Mouse (Mus musculus): ENCODE data around the gene Apip. TPM values are rescaled to one million over a fixed set of nuclear protein-coding genes. Genes with fewer than 3 reads are reported as not detected.

The Apip gene
- total RNA-seq, 1 experiment = 27.9 TPM

DNA sequence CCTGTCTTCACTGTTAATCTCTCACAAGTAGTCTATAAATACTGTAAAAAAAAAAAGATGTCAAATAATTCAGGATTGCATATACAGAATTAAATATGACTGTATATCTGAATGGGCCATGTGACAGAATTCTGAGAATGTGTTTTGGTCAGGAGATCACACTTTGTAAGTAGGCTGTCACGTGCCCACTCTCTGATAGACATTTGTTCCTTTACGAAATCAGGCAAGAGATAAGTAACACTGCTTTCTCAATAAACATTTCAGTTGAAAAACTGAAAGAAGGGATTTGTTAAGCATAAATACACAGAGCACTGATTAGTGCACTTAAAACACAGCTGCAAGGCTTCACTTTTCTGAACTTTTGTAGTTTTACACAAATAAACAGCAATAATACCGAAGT lies 2.9 kb upstream of the Apip start:
- Histone ChIP-seq H3K27ac (ENCODE audit: insufficient read depth, low read depth, low read length, poor library complexity, severe bottlenecking) (no peak overlapping the region), H3K9me3 (ENCODE audit: control insufficient read depth, insufficient read depth, low read depth, low read length) (no peaks in the 10 kb centered on the region), H3K4me3 (ENCODE audit: insufficient read depth in 1 of 2, low read depth in 1 of 2, low read length in 2 of 2, poor library complexity in 1 of 2, severe bottlenecking in 1 of 2) (no peak overlapping the region), H3K4me1 (ENCODE audit: control insufficient read depth in 2 of 2, insufficient read depth in 2 of 2, low read length in 2 of 2, poor library complexity in 1 of 2) (0 out of 4 replicates have a peak, but pooled peaks cover 0 to 2% of the 10 kb centered on the region in 2 experiments), H3K36me3 (ENCODE audit: control insufficient read depth, insufficient read depth, low read length, poor library complexity, severe bottlenecking) (no peaks in the 10 kb centered on the region), H3K9ac (ENCODE audit: insufficient read depth, low read depth, low read length, poor library complexity, severe bottlenecking) (no peak overlapping the region)
- no peak for TF ChIP-seq ZC3H11A (IDR thresholded peaks at IDR 0.05; ENCODE audit: borderline replicate concordance, low read depth, low read length)
- TF ChIP-seq ZNF384 (IDR thresholded peaks at IDR 0.05; ENCODE audit: low read depth, low read length) = no peak
- no peak for TF ChIP-seq MAFK (IDR thresholded peaks at IDR 0.05; ENCODE audit: insufficient read depth, low read depth, low read length)
- TF ChIP-seq HCFC1 (IDR thresholded peaks at IDR 0.05; ENCODE audit: borderline replicate concordance, insufficient read depth, low read length) = no peak
- TF ChIP-seq CHD2 (IDR thresholded peaks at IDR 0.05; ENCODE audit: low read depth, low read length) = no peak
- no peak for DNase-seq (ENCODE audit: low read depth, low spot score)
- in situ Hi-C loops (cut with MboI; ENCODE audit: low sequenced_read_pairs in 2 of 2, unreplicated experiment in 2 of 2) = no loop called here

DNA sequence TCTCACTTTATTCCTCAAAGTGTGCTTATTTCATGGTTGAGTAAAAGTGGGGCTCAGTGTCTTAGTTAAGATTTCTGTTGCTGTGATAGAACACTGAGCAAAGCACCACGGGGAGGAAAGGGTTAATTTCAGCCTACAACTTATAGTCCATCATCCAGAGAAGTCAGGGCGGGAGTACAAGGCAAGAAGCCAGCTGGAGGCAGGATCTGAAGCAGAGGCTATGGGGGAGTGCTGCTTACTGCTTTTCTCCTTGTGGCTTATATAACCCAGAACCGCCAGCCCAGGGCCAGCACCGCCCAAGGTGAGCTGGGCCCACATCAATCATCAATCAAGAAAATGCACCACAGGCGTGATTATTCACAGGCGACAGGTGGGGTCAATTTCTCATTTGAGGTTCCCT lies 7.6 kb downstream of the Apip start:
- no peak for DNase-seq (ENCODE audit: low read depth, low spot score)
- TF ChIP-seq HCFC1 (IDR thresholded peaks at IDR 0.05; ENCODE audit: borderline replicate concordance, insufficient read depth, low read length) (no peak), ZNF384 (IDR thresholded peaks at IDR 0.05; ENCODE audit: low read depth, low read length) (no peak), CHD2 (IDR thresholded peaks at IDR 0.05; ENCODE audit: low read depth, low read length) (no peak), MAFK (IDR thresholded peaks at IDR 0.05; ENCODE audit: insufficient read depth, low read depth, low read length) (no peak), ZC3H11A (IDR thresholded peaks at IDR 0.05; ENCODE audit: borderline replicate concordance, low read depth, low read length) (no peak)
- in situ Hi-C loops (cut with MboI; ENCODE audit: low sequenced_read_pairs in 2 of 2, unreplicated experiment in 2 of 2) = loop anchor here in 1 of 2 experiments (25.0 kb wide), 1 partner anchor 256 kb away; no protein-coding TSS in a partner anchor
- H3K9me3 ChIP-seq (ENCODE audit: control insufficient read depth, insufficient read depth, low read depth, low read length) = no peaks in the 10 kb centered on the region
- H3K27ac ChIP-seq (ENCODE audit: insufficient read depth, low read depth, low read length, poor library complexity, severe bottlenecking) = no peak overlapping the region
- no peak overlapping the region for H3K4me3 ChIP-seq (ENCODE audit: insufficient read depth in 1 of 2, low read depth in 1 of 2, low read length in 2 of 2, poor library complexity in 1 of 2, severe bottlenecking in 1 of 2)
- H3K9ac ChIP-seq (ENCODE audit: insufficient read depth, low read depth, low read length, poor library complexity, severe bottlenecking) = no peak overlapping the region
- H3K36me3 ChIP-seq (ENCODE audit: control insufficient read depth, insufficient read depth, low read length, poor library complexity, severe bottlenecking) = no peaks in the 10 kb centered on the region
- peaks cover 0 to 2% of the 10 kb centered on the region in 2 experiments; a peak in 1 of 4 replicates for H3K4me1 ChIP-seq (ENCODE audit: control insufficient read depth in 2 of 2, insufficient read depth in 2 of 2, low read length in 2 of 2, poor library complexity in 1 of 2)

DNA sequence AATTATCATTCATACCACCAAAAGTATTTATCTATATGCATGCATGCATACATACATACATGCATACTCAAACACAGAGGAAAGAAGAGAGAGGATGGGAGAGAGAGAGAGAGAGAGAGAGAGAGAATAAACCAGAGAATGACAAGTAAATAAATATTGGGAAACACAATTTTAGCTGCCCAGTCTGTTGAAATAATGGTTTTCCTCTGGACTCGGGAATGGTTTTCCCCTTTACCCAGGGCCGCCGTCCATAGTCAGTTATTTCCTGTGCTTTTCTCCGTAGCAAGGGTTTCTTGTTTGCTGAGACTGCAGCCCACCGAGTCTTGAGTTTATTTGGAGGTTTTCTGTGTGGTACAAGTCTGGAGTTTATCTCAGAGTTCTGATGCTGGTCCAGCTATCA lies 8.2 kb downstream of the Apip start:
- Histone ChIP-seq H3K4me3 (ENCODE audit: insufficient read depth in 1 of 2, low read depth in 1 of 2, low read length in 2 of 2, poor library complexity in 1 of 2, severe bottlenecking in 1 of 2) (no peak overlapping the region), H3K36me3 (ENCODE audit: control insufficient read depth, insufficient read depth, low read length, poor library complexity, severe bottlenecking) (no peaks in the 10 kb centered on the region), H3K9me3 (ENCODE audit: control insufficient read depth, insufficient read depth, low read depth, low read length) (no peaks in the 10 kb centered on the region), H3K4me1 (ENCODE audit: control insufficient read depth in 2 of 2, insufficient read depth in 2 of 2, low read length in 2 of 2, poor library complexity in 1 of 2) (peaks cover 0 to 2% of the 10 kb centered on the region in 2 experiments; a peak in 1 of 4 replicates), H3K9ac (ENCODE audit: insufficient read depth, low read depth, low read length, poor library complexity, severe bottlenecking) (no peak overlapping the region), H3K27ac (ENCODE audit: insufficient read depth, low read depth, low read length, poor library complexity, severe bottlenecking) (no peak overlapping the region)
- TF ChIP-seq CHD2 (IDR thresholded peaks at IDR 0.05; ENCODE audit: low read depth, low read length) (no peak), MAFK (IDR thresholded peaks at IDR 0.05; ENCODE audit: insufficient read depth, low read depth, low read length) (no peak), ZC3H11A (IDR thresholded peaks at IDR 0.05; ENCODE audit: borderline replicate concordance, low read depth, low read length) (no peak), ZNF384 (IDR thresholded peaks at IDR 0.05; ENCODE audit: low read depth, low read length) (no peak), HCFC1 (IDR thresholded peaks at IDR 0.05; ENCODE audit: borderline replicate concordance, insufficient read depth, low read length) (no peak)
- in situ Hi-C loops (cut with MboI; ENCODE audit: low sequenced_read_pairs in 2 of 2, unreplicated experiment in 2 of 2) = loop anchor here in 1 of 2 experiments (25.0 kb wide), 1 partner anchor 256 kb away; no protein-coding TSS in a partner anchor
- DNase-seq (ENCODE audit: low read depth, low spot score) = no peak

DNA sequence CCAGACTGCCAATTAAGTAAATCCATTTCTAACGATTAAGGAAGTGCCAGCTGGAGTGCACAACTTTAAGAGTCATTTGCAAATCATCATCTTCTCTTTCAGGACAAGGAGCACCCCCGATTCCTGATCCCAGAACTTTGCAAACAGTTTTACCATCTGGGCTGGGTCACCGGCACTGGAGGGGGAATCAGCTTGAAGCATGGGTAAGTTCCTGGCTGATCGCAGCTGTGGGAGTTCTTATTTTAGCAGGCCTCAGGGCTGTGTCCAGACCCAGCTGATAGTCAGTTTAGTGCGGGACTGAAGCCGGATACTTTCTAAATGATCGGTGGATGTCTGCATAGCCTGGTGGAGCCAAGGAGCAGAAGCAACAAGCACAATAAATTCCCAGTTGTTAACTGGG lies 9.4 kb downstream of the Apip start:
- TF ChIP-seq ZC3H11A (IDR thresholded peaks at IDR 0.05; ENCODE audit: borderline replicate concordance, low read depth, low read length) (no peak), HCFC1 (IDR thresholded peaks at IDR 0.05; ENCODE audit: borderline replicate concordance, insufficient read depth, low read length) (no peak), ZNF384 (IDR thresholded peaks at IDR 0.05; ENCODE audit: low read depth, low read length) (no peak), MAFK (IDR thresholded peaks at IDR 0.05; ENCODE audit: insufficient read depth, low read depth, low read length) (no peak), CHD2 (IDR thresholded peaks at IDR 0.05; ENCODE audit: low read depth, low read length) (no peak)
- Histone ChIP-seq H3K27ac (ENCODE audit: insufficient read depth, low read depth, low read length, poor library complexity, severe bottlenecking) (no peak overlapping the region), H3K4me3 (ENCODE audit: insufficient read depth in 1 of 2, low read depth in 1 of 2, low read length in 2 of 2, poor library complexity in 1 of 2, severe bottlenecking in 1 of 2) (no peak overlapping the region), H3K36me3 (ENCODE audit: control insufficient read depth, insufficient read depth, low read length, poor library complexity, severe bottlenecking) (no peaks in the 10 kb centered on the region), H3K4me1 (ENCODE audit: control insufficient read depth in 2 of 2, insufficient read depth in 2 of 2, low read length in 2 of 2, poor library complexity in 1 of 2) (peaks cover 0 to 2% of the 10 kb centered on the region in 2 experiments; a peak in 1 of 4 replicates), H3K9me3 (ENCODE audit: control insufficient read depth, insufficient read depth, low read depth, low read length) (no peaks in the 10 kb centered on the region), H3K9ac (ENCODE audit: insufficient read depth, low read depth, low read length, poor library complexity, severe bottlenecking) (no peak overlapping the region)
- no peak for DNase-seq (ENCODE audit: low read depth, low spot score)
- in situ Hi-C loops (cut with MboI; ENCODE audit: low sequenced_read_pairs in 2 of 2, unreplicated experiment in 2 of 2) = loop anchor here in 1 of 2 experiments (25.0 kb wide), 1 partner anchor 254 kb away; no protein-coding TSS in a partner anchor
